Mouse (Mus musculus): Measurements from ENCODE around the gene Cdca8. TPM values are rescaled to one million over a fixed set of nuclear protein-coding genes. Genes with fewer than 3 reads are reported as not detected.
A peak's percentile ranks its signal among the peaks of the same experiment; 100 is the strongest.

Cdca8 gene
- polyA plus RNA-seq, 1 experiment, result 104 TPM

- TF ChIP-seq FOSL1 (IDR thresholded peaks at IDR 0.05; ENCODE audit: insufficient read depth, low read length, poor library complexity, severe bottlenecking) (no peak), USF1 (IDR thresholded peaks at IDR 0.05; ENCODE audit: low read depth) (no peak), MYOG (IDR thresholded peaks at IDR 0.05; ENCODE audit: control insufficient read depth, extremely low read depth, insufficient read length) (no peak), MYOD1 (IDR thresholded peaks at IDR 0.05; ENCODE audit: control insufficient read depth, insufficient read length, low read depth) (no peak), MAX (IDR thresholded peaks at IDR 0.05) (no peak), CTCF (IDR thresholded peaks at IDR 0.05; ENCODE audit: control insufficient read depth, insufficient read depth, insufficient read length) (no peak), CEBPB (IDR thresholded peaks at IDR 0.05; ENCODE audit: low read depth) (no peak)
- H3K4me3 ChIP-seq (ENCODE audit: insufficient read depth, poor library complexity, severe bottlenecking), result no peak overlapping the region
- H3K79me3 ChIP-seq (ENCODE audit: low read depth), result no peaks in the 10 kb centered on the region
- H3K36me3 ChIP-seq (ENCODE audit: control insufficient read depth, insufficient read depth), result no peaks in the 10 kb centered on the region
- peaks cover 62% of the 10 kb centered on the region for H3K27me3 ChIP-seq (ENCODE audit: control insufficient read depth, insufficient read depth, insufficient read length)
- no peaks in the 10 kb centered on the region for H3K79me2 ChIP-seq (ENCODE audit: control insufficient read depth, insufficient read depth)
- H3ac ChIP-seq (ENCODE audit: control insufficient read depth, insufficient read length, low read depth), result no peak overlapping the region
These were observed 11.9 kb upstream of the Cdca8 start for GRCm38 (mm10) chr4:124951036-124951433.

GRCm38 (mm10) chr4:124950181-124951035 lies 11.3 kb upstream of the Cdca8 start:
- no peak overlapping the region for H3ac ChIP-seq (ENCODE audit: control insufficient read depth, insufficient read length, low read depth)
- H3K4me3 ChIP-seq (ENCODE audit: insufficient read depth, poor library complexity, severe bottlenecking), result no peak overlapping the region
- peaks cover 60% of the 10 kb centered on the region for H3K27me3 ChIP-seq (ENCODE audit: control insufficient read depth, insufficient read depth, insufficient read length)
- TF ChIP-seq USF1 (IDR thresholded peaks at IDR 0.05; ENCODE audit: low read depth), result no peak
- H3K79me3 ChIP-seq (ENCODE audit: low read depth), result no peaks in the 10 kb centered on the region
- H3K36me3 ChIP-seq (ENCODE audit: control insufficient read depth, insufficient read depth), result no peaks in the 10 kb centered on the region
- no peaks in the 10 kb centered on the region for H3K79me2 ChIP-seq (ENCODE audit: control insufficient read depth, insufficient read depth)

- H3K36me3 ChIP-seq (ENCODE audit: control insufficient read depth, insufficient read depth), result no peaks in the 10 kb centered on the region
- H3K4me3 ChIP-seq (ENCODE audit: insufficient read depth, poor library complexity, severe bottlenecking), result no peak overlapping the region
- TF ChIP-seq CTCF (IDR thresholded peaks at IDR 0.05; ENCODE audit: control insufficient read depth, insufficient read depth, insufficient read length), result no peak
- no peak for TF ChIP-seq USF1 (IDR thresholded peaks at IDR 0.05; ENCODE audit: low read depth)
- TF ChIP-seq FOSL1 (IDR thresholded peaks at IDR 0.05; ENCODE audit: insufficient read depth, low read length, poor library complexity, severe bottlenecking), result no peak
- no peak for TF ChIP-seq MAX (IDR thresholded peaks at IDR 0.05)
- no peak for TF ChIP-seq MYOG (IDR thresholded peaks at IDR 0.05; ENCODE audit: control insufficient read depth, extremely low read depth, insufficient read length)
- TF ChIP-seq MYOD1 (IDR thresholded peaks at IDR 0.05; ENCODE audit: control insufficient read depth, insufficient read length, low read depth), result no peak
- TF ChIP-seq CEBPB (IDR thresholded peaks at IDR 0.05; ENCODE audit: low read depth), result no peak
- H3K79me3 ChIP-seq (ENCODE audit: low read depth), result no peaks in the 10 kb centered on the region
- no peak overlapping the region for H3ac ChIP-seq (ENCODE audit: control insufficient read depth, insufficient read length, low read depth)
- peaks cover 52% of the 10 kb centered on the region for H3K27me3 ChIP-seq (ENCODE audit: control insufficient read depth, insufficient read depth, insufficient read length)
- H3K79me2 ChIP-seq (ENCODE audit: control insufficient read depth, insufficient read depth), result no peaks in the 10 kb centered on the region
These were observed 10.4 kb upstream of the Cdca8 start for GRCm38 (mm10) chr4:124949488-124949887.

- H3K79me3 ChIP-seq (ENCODE audit: low read depth), result no peaks in the 10 kb centered on the region
- H3ac ChIP-seq (ENCODE audit: control insufficient read depth, insufficient read length, low read depth), result no peak overlapping the region
- TF ChIP-seq MYOD1 (IDR thresholded peaks at IDR 0.05; ENCODE audit: control insufficient read depth, insufficient read length, low read depth), result no peak
- no peak for TF ChIP-seq CTCF (IDR thresholded peaks at IDR 0.05; ENCODE audit: control insufficient read depth, insufficient read depth, insufficient read length)
- no peak for TF ChIP-seq FOSL1 (IDR thresholded peaks at IDR 0.05; ENCODE audit: insufficient read depth, low read length, poor library complexity, severe bottlenecking)
- no peak for TF ChIP-seq CEBPB (IDR thresholded peaks at IDR 0.05; ENCODE audit: low read depth)
- no peak for TF ChIP-seq USF1 (IDR thresholded peaks at IDR 0.05; ENCODE audit: low read depth)
- TF ChIP-seq MYOG (IDR thresholded peaks at IDR 0.05; ENCODE audit: control insufficient read depth, extremely low read depth, insufficient read length), result no peak
- no peak for TF ChIP-seq MAX (IDR thresholded peaks at IDR 0.05)
- peaks cover 8% of the 10 kb centered on the region for H3K27me3 ChIP-seq (ENCODE audit: control insufficient read depth, insufficient read depth, insufficient read length)
- no peak overlapping the region for H3K4me3 ChIP-seq (ENCODE audit: insufficient read depth, poor library complexity, severe bottlenecking)
- H3K79me2 ChIP-seq (ENCODE audit: control insufficient read depth, insufficient read depth), result no peaks in the 10 kb centered on the region
- H3K36me3 ChIP-seq (ENCODE audit: control insufficient read depth, insufficient read depth), result peaks cover 17% of the 10 kb centered on the region
These were observed 5.8 kb upstream of the Cdca8 start for GRCm38 (mm10) chr4:124944961-124945360.

- Histone ChIP-seq H3ac (ENCODE audit: control insufficient read depth, insufficient read length, low read depth) (no peak overlapping the region), H3K79me2 (ENCODE audit: control insufficient read depth, insufficient read depth) (peaks cover 2% of the 10 kb centered on the region), H3K4me3 (ENCODE audit: insufficient read depth, poor library complexity, severe bottlenecking) (no peak overlapping the region), H3K27me3 (ENCODE audit: control insufficient read depth, insufficient read depth, insufficient read length) (no peaks in the 10 kb centered on the region), H3K36me3 (ENCODE audit: control insufficient read depth, insufficient read depth) (peaks cover 25% of the 10 kb centered on the region), H3K79me3 (ENCODE audit: low read depth) (no peaks in the 10 kb centered on the region)
- TF ChIP-seq CTCF (IDR thresholded peaks at IDR 0.05; ENCODE audit: control insufficient read depth, insufficient read depth, insufficient read length) (no peak), FOSL1 (IDR thresholded peaks at IDR 0.05; ENCODE audit: insufficient read depth, low read length, poor library complexity, severe bottlenecking) (no peak), USF1 (IDR thresholded peaks at IDR 0.05; ENCODE audit: low read depth) (no peak), MYOD1 (IDR thresholded peaks at IDR 0.05; ENCODE audit: control insufficient read depth, insufficient read length, low read depth) (no peak), MYOG (IDR thresholded peaks at IDR 0.05; ENCODE audit: control insufficient read depth, extremely low read depth, insufficient read length) (no peak), CEBPB (IDR thresholded peaks at IDR 0.05; ENCODE audit: low read depth) (no peak)
These were observed 4.7 kb upstream of the Cdca8 start for GRCm38 (mm10) chr4:124943781-124944180.

GRCm38 (mm10) chr4:124943022-124943421 lies 3.9 kb upstream of the Cdca8 start:
- peaks cover 2% of the 10 kb centered on the region for H3K79me3 ChIP-seq (ENCODE audit: low read depth)
- H3K4me3 ChIP-seq (ENCODE audit: insufficient read depth, poor library complexity, severe bottlenecking), result no peak overlapping the region
- no peak overlapping the region for H3ac ChIP-seq (ENCODE audit: control insufficient read depth, insufficient read length, low read depth)
- H3K36me3 ChIP-seq (ENCODE audit: control insufficient read depth, insufficient read depth), result peaks cover 32% of the 10 kb centered on the region
- peak; percentile 49 for TF ChIP-seq CTCF (IDR thresholded peaks at IDR 0.05; ENCODE audit: control insufficient read depth, insufficient read depth, insufficient read length)
- TF ChIP-seq USF1 (IDR thresholded peaks at IDR 0.05; ENCODE audit: low read depth), result no peak
- TF ChIP-seq MAX (IDR thresholded peaks at IDR 0.05), result no peak
- TF ChIP-seq CEBPB (IDR thresholded peaks at IDR 0.05; ENCODE audit: low read depth), result no peak
- TF ChIP-seq FOSL1 (IDR thresholded peaks at IDR 0.05; ENCODE audit: insufficient read depth, low read length, poor library complexity, severe bottlenecking), result no peak
- H3K79me2 ChIP-seq (ENCODE audit: control insufficient read depth, insufficient read depth), result peaks cover 10% of the 10 kb centered on the region
- no peaks in the 10 kb centered on the region for H3K27me3 ChIP-seq (ENCODE audit: control insufficient read depth, insufficient read depth, insufficient read length)
